Mouse (Mus musculus) liver, embryonic 15.5 days (tissue): Measurements from ENCODE around the gene Apopt1. TPM values are rescaled to one million over a fixed set of nuclear protein-coding genes. Genes with fewer than 3 reads are reported as not detected.

ENCODE experiments used
- ATAC-seq: fragments of 200-750 bp; cut with Nextera tagmentation; 2 replicates; pipeline ENCODE4 v1.8.0; 2017; ENCODE audit warnings: moderate number of reproducible peaks, mild to moderate bottlenecking, moderate library complexity; ENCODE audit not compliant: insufficient read depth
- H3K27ac ChIP-seq: fragments of 300-500 bp; sonication (generic); replicated peaks from 2 replicates; pipeline ENCODE4 v1.5.1; 2015; ENCODE audit warnings: mild to moderate bottlenecking, inconsistent platforms
- H3K27me3 ChIP-seq: fragments of 300-500 bp; sonication (generic); 2 replicates; pipeline ENCODE4 v1.6.1; 2015; ENCODE audit warnings: mild to moderate bottlenecking, inconsistent platforms
- H3K36me3 ChIP-seq: fragments of 300-500 bp; sonication (generic); replicated peaks from 2 replicates; pipeline ENCODE4 v1.6.1; 2015; ENCODE audit warnings: moderate library complexity, mild to moderate bottlenecking, inconsistent platforms
- H3K4me1 ChIP-seq: fragments of 300-500 bp; sonication (generic); replicated peaks from 2 replicates; pipeline ENCODE4 v1.6.1; 2015; ENCODE audit warnings: inconsistent platforms
- H3K4me2 ChIP-seq: fragments of 300-500 bp; sonication (generic); 2 replicates; pipeline ENCODE4 v1.6.1; 2015; ENCODE audit warnings: moderate library complexity, mild to moderate bottlenecking, inconsistent platforms
- H3K4me3 ChIP-seq: fragments of 300-500 bp; sonication (generic); replicated peaks from 2 replicates; pipeline ENCODE4 v1.5.1; 2015; ENCODE audit warnings: mild to moderate bottlenecking, inconsistent platforms
- H3K9ac ChIP-seq: fragments of 300-500 bp; sonication (generic); 2 replicates; pipeline ENCODE4 v1.6.1; 2015; ENCODE audit warnings: moderate library complexity, mild to moderate bottlenecking, inconsistent platforms
- H3K9me3 ChIP-seq: fragments of 300-500 bp; sonication (generic); replicated peaks from 2 replicates; pipeline ENCODE4 v1.6.1; 2016; ENCODE audit warnings: inconsistent platforms
- WGBS: fragments of 180-500 bp; shearing (Covaris S2); methylation state at CpG from one replicate; pipeline ENCODE4 v1.1.7; 2015; ENCODE audit warnings: mixed read lengths; ENCODE audit not compliant: insufficient replicate concordance; 5-methylcytosine and 5-hydroxymethylcytosine counted together
- polyA plus RNA-seq: library from polyadenylated mRNA; unstranded; fragments of >200 nt; fragmentation: Nextera tagmentation; extraction: Ambion mirVana; gene quantifications from 2 replicates; pipeline ENCODE4 v1.2.1, GENCODE M21; 2015

Gene Apopt1
- polyA plus RNA-seq, 1 experiment from 2014 or later = 18.1 TPM

- peaks cover 55% of the 10 kb centered on the region for H3K4me1 ChIP-seq
- 5% methylated on average over 35 of the region's 35 CpGs for WGBS
- peak overlapping the region; percentile 72 for H3K4me3 ChIP-seq
- peaks cover 5% of the 10 kb centered on the region for H3K27me3 ChIP-seq
- peaks cover 12% of the 10 kb centered on the region for H3K36me3 ChIP-seq
- peak overlapping the region; percentile 82 for H3K9ac ChIP-seq
- no peaks in the 10 kb centered on the region for H3K9me3 ChIP-seq
- H3K27ac ChIP-seq = peak overlapping the region; percentile 82
- peak overlapping the region; percentile 96 for H3K4me2 ChIP-seq
- ATAC-seq = peak; percentile 53
Measured at GRCm38 (mm10) chr12:111759176-111760061, 46.4 kb downstream of the Apopt1 start.

- no peak overlapping the region for H3K27ac ChIP-seq
- no peak for ATAC-seq
- peaks cover 5% of the 10 kb centered on the region for H3K27me3 ChIP-seq
- no peak overlapping the region for H3K4me3 ChIP-seq
- no peak overlapping the region for H3K9ac ChIP-seq
- H3K4me2 ChIP-seq = peak overlapping the region; percentile 96
- H3K36me3 ChIP-seq = peaks cover 12% of the 10 kb centered on the region
- no peaks in the 10 kb centered on the region for H3K9me3 ChIP-seq
- 73% methylated on average over 7 of the region's 7 CpGs for WGBS
- H3K4me1 ChIP-seq = peaks cover 46% of the 10 kb centered on the region
Measured at GRCm38 (mm10) chr12:111760306-111760908, 47.3 kb downstream of the Apopt1 start.

- Histone ChIP-seq H3K4me1 (peaks cover 49% of the 10 kb centered on the region), H3K27me3 (no peaks in the 10 kb centered on the region), H3K27ac (no peak overlapping the region), H3K4me3 (no peak overlapping the region), H3K4me2 (no peak overlapping the region), H3K36me3 (peaks cover 12% of the 10 kb centered on the region), H3K9me3 (no peaks in the 10 kb centered on the region), H3K9ac (no peak overlapping the region)
- 83% methylated on average over 13 of the region's 13 CpGs for WGBS
- ATAC-seq = no peak
Measured at GRCm38 (mm10) chr12:111762620-111763280, 49.7 kb downstream of the Apopt1 start.

- H3K27me3 ChIP-seq = no peaks in the 10 kb centered on the region
- H3K4me3 ChIP-seq = no peak overlapping the region
- no peak overlapping the region for H3K9ac ChIP-seq
- peaks cover 12% of the 10 kb centered on the region for H3K36me3 ChIP-seq
- peaks cover 32% of the 10 kb centered on the region for H3K4me1 ChIP-seq
- H3K9me3 ChIP-seq = no peaks in the 10 kb centered on the region
- 70% methylated on average over 16 of the region's 16 CpGs for WGBS
- no peak for ATAC-seq
- H3K4me2 ChIP-seq = no peak overlapping the region
- no peak overlapping the region for H3K27ac ChIP-seq
Measured at GRCm38 (mm10) chr12:111766313-111767236, 53.5 kb downstream of the Apopt1 start.

DNA sequence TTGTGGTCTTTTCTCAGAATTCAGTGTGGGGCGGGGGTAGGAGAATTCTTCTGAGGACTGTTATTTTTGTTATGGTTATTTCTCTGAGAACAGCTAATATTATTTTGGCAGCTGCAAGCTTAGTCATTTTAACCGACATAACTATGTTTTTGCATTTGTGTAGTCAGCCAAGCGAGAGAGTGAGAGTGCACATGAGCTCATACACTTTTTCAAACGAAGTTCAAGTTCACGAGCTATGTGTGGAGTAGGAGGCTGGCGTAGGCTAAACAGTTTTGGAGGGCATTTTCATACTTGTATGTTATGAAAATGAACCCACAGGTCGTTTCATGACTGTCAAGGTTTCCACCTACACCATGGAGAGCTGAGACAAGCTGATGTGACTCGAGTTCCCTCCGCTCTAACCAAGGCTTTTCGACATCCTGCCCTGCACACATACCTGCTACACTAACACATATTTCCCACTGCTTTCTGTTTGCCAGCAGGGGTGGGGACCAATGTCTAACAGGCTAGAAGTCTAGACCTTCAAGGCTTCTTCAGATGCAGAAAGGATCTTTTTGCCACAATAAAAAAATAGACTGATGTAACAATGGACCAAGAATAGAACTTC lies 55.4 kb downstream of the Apopt1 start:
- Histone ChIP-seq H3K36me3 (peaks cover 16% of the 10 kb centered on the region), H3K4me2 (no peak overlapping the region), H3K9me3 (no peaks in the 10 kb centered on the region), H3K27me3 (no peaks in the 10 kb centered on the region), H3K9ac (no peak overlapping the region), H3K4me1 (peaks cover 29% of the 10 kb centered on the region), H3K27ac (no peak overlapping the region), H3K4me3 (no peak overlapping the region)
- no peak for ATAC-seq
- WGBS = 72% methylated on average over 10 of the region's 10 CpGs

DNA sequence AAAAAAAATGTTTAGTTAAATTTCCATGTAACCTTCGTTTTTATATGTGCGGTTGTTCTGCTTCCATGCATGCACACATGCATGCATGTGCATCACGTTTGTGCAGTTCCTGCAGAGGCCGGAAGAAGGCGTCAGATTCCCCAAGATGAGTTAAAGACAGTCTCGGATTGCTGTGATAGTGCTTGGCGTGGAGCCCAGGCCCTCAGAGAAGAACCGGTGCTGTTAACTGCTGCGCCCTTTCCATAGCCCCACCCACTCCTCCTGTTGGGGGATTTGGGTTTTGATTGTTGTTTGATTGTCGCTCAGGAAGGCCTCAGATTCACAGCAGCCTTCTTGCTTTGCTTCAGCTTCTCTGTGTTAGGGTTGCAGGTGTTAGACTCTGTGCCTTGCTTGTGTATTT lies 56.2 kb downstream of the Apopt1 start:
- Histone ChIP-seq H3K27me3 (no peaks in the 10 kb centered on the region), H3K9ac (no peak overlapping the region), H3K4me2 (no peak overlapping the region), H3K4me3 (no peak overlapping the region), H3K9me3 (no peaks in the 10 kb centered on the region), H3K36me3 (peaks cover 23% of the 10 kb centered on the region), H3K4me1 (peaks cover 29% of the 10 kb centered on the region), H3K27ac (no peak overlapping the region)
- ATAC-seq = no peak
- WGBS = 49% methylated on average over 10 of the region's 10 CpGs

DNA sequence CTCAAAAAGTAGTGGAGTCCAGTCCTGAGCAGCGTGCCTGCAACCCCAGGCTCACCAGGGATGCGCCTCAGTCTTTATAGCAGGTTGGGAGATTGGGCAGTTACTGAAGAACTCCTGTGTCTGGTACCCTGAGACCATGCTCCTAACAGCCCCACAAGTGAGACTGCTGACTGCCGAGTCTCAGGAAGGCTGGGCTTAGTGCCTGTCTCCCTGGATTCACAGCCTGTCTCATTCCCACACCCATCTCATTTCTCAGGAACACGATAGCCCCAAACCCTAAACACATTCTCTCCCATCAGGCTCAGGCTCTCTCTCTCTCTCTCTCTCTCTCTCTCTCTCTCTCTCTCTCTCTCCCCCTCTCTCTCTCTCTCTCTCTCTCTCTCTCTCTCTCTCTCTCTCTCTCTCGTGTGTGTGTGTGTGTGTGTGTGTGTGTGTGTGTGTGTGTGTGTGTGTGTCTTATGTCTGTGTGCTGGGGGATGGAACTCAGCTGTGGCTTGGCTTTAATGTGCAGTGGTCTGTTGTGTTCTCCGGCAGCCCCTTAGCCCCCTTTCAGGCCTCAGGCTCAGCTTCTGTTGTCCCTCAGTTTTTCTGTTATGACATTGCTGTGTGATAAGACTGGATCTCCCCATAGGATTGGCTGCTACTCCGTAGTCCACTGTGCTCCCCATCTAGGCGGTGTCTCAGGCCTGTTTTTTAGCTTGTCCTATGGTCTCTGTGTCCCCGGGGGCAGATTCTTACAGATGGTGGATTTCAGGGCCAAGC lies 56.9 kb downstream of the Apopt1 start:
- Histone ChIP-seq H3K36me3 (peaks cover 30% of the 10 kb centered on the region), H3K4me2 (no peak overlapping the region), H3K9ac (no peak overlapping the region), H3K27ac (no peak overlapping the region), H3K4me1 (peaks cover 29% of the 10 kb centered on the region), H3K4me3 (no peak overlapping the region), H3K9me3 (no peaks in the 10 kb centered on the region), H3K27me3 (no peaks in the 10 kb centered on the region)
- WGBS = 64% methylated on average over 9 of the region's 9 CpGs
- ATAC-seq = no peak

- H3K4me3 ChIP-seq = no peak overlapping the region
- no peak for ATAC-seq
- H3K27ac ChIP-seq = no peak overlapping the region
- no peaks in the 10 kb centered on the region for H3K9me3 ChIP-seq
- H3K4me2 ChIP-seq = no peak overlapping the region
- 83% methylated on average over 10 of the region's 10 CpGs for WGBS
- H3K27me3 ChIP-seq = no peaks in the 10 kb centered on the region
- H3K36me3 ChIP-seq = peaks cover 36% of the 10 kb centered on the region
- peaks cover 29% of the 10 kb centered on the region for H3K4me1 ChIP-seq
- H3K9ac ChIP-seq = no peak overlapping the region
Measured at GRCm38 (mm10) chr12:111770651-111771050, 57.6 kb downstream of the Apopt1 start.

DNA sequence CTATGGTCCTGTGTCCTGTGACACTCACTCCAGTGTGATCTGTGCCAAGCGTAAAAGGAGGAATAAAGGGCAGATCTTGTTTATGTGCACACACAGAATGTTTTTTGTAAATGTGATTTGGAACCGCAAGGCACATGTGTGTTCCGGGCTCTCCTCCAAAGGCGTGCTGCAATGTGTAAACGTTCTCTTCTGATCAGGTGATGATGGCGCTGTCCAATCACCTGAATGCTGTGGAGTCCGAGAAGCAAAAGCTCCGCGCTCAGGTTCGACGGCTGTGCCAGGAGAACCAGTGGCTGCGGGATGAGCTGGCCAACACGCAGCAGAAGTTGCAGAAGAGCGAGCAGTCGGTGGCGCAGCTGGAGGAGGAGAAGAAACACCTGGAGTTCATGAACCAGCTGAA lies 61.1 kb downstream of the Apopt1 start:
- Histone ChIP-seq H3K4me2 (no peak overlapping the region), H3K9ac (no peak overlapping the region), H3K4me3 (no peak overlapping the region), H3K27ac (no peak overlapping the region), H3K36me3 (peaks cover 70% of the 10 kb centered on the region), H3K9me3 (no peaks in the 10 kb centered on the region), H3K4me1 (peaks cover 7% of the 10 kb centered on the region; the same call in 1 of the 2 replicates), H3K27me3 (no peaks in the 10 kb centered on the region)
- WGBS = 84% methylated on average over 16 of the region's 16 CpGs
- no peak for ATAC-seq

GRCm38 (mm10) chr12:111774845-111775244 lies 61.8 kb downstream of the Apopt1 start:
- Histone ChIP-seq H3K36me3 (peaks cover 77% of the 10 kb centered on the region), H3K27ac (no peak overlapping the region), H3K9ac (no peak overlapping the region), H3K9me3 (no peaks in the 10 kb centered on the region), H3K4me3 (no peak overlapping the region), H3K27me3 (no peaks in the 10 kb centered on the region), H3K4me2 (no peak overlapping the region), H3K4me1 (no peaks in the 10 kb centered on the region)
- ATAC-seq = no peak
- WGBS = 80% methylated on average over 15 of the region's 15 CpGs
